Mouse (Mus musculus): Measurements from ENCODE around the gene Apoa2.
A peak's percentile ranks its signal among the peaks of the same experiment; 100 is the strongest.
"Not testable (repeated sequence)": the region's sequence is repeated elsewhere in the genome, so short reads cannot be mapped to it uniquely, and the experiment has no call there.

The Apoa2 gene

DNA sequence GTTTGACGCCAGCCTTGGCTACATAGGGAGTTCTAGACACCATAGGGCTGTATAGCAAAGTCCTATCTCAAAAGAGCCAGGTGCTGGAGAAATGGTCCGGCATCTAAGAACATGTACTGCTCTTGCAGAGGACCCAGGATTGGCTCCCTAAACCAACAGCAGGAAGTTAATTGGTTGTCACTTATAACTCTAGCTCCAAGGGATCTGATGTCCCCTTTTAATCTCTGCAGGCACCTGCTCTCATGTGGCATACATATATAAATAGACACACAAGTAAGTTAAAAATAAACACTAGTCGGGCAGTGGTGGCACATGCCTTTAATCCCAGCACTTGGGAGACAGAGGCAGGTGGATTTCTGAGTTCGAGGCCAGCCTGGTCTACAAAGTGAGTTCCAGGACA is 10.9 kb downstream of the Apoa2 start:
- no peak for DNase-seq (ENCODE audit: low read depth, low spot score)

DNA sequence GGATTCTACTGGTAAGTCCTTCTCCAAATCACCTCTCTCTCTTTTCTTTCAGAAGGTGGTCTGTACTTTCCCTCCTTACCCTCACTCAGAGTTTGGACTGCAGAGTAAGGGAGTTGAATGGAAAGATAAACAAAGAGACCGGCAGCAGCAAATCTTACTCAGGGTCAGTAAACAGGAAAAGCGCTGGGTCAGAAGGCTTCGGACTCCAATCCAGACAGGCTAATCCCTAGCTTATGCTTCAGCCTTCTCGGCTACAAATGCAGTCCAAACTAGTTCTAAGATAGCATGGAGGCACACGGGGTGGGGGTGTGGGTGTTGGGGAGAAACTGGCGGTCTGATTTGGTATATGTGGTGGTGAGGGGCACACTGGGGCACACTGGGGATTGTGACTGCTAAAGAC is 12.6 kb downstream of the Apoa2 start:
- DNase-seq (ENCODE audit: low read depth, low spot score) = no peak

DNA sequence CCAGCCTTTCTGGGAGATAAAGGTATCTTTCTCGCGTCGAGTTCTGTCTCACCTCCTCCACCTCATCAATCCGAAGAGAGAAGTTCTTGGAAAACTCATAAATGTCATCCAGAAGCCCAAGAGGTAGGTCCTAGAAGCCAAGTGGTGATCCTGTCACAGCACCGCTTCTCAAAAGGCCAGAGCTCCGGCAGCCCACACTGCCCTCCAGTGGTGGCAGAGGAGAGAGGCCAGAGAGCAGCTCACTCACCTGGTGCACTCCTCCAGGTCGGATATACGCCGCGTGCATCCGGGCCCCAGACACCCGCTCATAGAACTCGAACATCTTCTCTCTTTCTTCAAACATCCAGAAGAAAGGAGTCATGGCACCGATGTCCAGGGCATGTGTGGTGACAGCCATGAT is 13.6 kb downstream of the Apoa2 start:
- DNase-seq (ENCODE audit: low read depth, low spot score) = peak; percentile 69

DNA sequence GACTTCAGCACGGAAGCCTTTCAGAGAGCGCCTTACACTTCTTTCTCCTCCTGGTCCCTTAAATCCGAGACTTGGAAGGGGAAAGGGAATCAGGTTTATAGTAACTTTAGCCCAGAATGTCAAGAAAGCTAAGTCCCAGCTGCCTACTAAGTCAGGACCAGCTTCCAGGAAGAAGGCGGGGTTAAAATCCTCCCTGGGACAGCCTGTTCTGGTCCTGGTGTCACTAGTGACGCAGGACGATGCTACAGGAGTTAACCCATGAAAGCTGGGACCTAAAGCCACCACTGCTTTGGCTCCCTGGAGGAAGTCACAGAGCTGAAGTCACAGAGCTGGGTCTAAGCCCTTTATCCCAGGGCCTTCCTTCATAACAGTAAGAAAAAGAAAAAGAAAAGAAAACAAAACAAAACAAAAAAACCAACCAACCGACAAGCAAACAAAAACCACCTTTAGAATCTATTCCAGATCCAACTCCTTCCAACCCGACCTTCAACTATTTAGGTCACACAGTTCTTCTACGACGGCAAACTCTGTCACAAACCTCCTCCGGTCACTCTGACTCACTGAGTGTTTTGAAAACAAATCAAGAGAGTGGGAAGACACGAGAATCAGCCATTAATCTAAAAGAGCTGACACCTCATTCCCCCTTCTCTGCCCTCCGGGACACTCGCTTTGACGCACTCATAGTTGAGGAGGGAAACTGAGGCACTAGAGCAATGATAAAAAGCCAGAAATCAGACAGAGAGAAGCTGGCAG is 15.3 kb downstream of the Apoa2 start:
- no peak for DNase-seq (ENCODE audit: low read depth, low spot score)

DNA sequence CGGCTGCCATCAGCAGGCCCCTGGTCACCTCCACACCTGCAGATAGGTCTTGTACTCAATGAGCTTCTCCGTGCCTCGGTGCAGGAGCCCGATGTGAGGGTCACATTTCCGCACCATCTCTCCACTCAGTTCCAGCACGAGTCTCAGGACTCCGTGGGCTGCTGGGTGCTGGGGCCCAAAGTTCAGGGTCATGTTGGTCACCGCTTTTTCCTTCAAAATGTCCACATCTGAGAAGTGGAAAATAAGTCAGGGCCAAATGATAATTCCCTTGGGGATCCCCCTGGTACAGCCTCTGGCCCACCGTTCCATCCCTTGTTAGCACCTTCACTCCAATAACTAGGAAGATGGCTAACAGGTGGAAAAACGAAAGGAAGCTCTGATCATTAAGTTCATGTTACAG is 16.1 kb downstream of the Apoa2 start:
- DNase-seq (ENCODE audit: low read depth, low spot score) = no peak

DNA sequence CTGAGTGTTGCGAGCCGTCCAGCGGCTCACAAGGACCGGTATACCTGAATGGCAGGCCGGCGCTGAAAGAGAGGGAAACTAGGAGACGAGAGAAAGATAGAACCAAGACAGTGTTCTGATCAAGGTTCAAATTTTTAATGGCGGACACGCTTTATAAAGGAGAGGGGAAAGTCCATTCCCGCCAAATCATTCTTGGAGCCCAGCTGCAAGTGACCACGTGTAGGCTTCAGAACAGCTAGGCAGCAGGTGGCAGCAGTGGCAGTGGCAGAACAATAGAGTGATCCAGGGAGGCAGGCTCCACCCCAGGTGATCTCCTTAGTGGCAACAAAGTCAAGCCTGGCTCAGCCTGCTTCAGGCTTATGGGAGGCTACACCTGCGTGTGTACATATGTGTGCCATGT is 17.1 kb downstream of the Apoa2 start:
- not testable (repeated sequence) for DNase-seq (ENCODE audit: low read depth, low spot score)

DNA sequence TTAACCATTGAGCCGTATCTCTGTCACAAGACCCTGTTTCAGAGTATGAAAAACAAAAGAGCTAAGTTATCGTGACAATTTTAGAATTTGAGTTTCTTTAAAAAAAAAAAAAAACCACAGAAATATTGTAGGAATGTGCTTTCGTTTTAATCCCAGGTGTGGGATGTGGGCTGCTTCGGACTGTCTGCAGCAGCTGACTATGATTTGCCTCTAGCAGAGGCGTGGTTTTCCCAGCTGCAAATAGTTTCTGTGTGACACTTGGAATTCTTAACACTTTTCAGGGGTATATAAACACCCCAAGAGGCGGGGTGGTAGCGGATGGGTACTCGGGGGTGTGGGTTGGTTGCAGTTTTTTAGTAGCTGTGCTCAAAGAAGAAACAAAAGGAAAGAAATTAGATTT is 20.5 kb downstream of the Apoa2 start:
- peak; percentile 70 for DNase-seq (ENCODE audit: low read depth, low spot score)

DNA sequence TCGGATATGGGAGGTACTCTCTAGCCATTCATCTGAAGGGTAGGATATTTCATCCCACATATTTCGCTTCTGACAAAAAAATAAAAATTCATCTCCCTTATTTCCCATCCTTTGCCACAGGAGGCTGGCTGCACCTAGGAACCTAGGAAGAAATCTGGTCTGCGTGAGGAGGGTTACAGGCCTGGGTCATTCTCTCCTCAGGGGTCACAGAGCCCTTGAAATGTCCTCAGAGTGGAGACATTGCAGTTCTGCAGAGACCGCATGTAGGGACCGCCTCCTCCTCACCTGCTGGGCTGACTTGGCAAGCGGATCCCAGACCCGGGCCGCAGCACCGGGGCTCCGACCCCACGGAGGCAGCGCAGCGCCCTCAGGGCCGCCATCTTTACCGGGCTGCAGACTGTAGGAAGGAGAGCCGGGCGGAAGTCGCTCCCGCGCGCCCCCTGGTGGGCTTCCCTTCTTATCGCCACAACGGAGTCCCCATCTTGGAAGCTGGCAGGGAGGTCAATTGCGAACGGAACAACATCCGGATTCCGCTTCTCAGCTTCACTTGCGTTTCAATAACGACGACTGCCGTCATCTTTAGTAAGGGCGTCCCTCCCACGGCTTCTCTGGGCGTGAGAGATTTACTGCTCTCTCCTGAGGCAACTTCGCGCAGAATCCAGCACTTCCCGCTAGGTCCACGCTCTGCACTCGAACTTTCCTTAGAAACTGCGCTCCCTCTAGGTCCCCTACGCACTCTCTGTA is 22.0 kb downstream of the Apoa2 start:
- peak; percentile 99 for DNase-seq (ENCODE audit: low read depth, low spot score)

DNA sequence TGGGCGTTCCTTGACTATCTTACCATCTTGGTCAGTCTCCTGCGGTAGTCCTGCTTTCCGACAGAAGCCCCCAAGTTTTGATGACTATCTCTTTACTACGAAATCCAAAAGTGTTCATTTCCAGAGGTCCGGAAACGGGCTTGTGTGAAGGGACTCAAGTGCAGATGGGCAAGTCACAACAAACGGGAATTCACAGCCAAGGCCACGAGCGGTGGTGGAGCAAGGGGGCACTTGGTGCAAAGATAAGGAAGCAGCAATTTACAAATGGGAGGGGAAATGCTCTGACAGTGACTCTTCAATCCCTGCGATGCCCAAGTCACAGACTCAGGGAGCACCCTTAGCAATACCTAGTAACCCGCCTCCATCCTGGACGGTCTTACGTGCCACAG is 22.6 kb downstream of the Apoa2 start:
- peak; percentile 68 for DNase-seq (ENCODE audit: low read depth, low spot score)

DNA sequence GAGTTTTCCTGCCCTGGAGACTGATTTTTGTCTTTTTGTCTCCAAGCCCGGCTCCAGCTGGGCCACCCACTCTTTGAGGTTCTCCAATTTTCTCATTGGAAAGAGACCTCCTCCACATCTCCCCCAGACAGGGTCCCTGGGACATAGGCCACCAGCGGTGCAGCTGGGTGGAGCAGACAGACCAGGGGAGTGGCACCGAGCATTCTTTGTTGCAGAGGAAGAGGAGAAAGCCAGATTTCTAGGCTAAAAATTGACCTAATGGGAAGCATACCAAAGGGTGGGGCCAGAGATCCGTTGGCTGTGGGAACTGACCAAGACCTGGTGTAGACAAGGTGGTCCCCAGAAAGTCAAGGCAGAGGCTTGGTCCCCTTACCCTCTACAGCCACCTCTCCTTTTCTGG is 23.1 kb downstream of the Apoa2 start:
- DNase-seq (ENCODE audit: low read depth, low spot score) = peak; percentile 54

DNA sequence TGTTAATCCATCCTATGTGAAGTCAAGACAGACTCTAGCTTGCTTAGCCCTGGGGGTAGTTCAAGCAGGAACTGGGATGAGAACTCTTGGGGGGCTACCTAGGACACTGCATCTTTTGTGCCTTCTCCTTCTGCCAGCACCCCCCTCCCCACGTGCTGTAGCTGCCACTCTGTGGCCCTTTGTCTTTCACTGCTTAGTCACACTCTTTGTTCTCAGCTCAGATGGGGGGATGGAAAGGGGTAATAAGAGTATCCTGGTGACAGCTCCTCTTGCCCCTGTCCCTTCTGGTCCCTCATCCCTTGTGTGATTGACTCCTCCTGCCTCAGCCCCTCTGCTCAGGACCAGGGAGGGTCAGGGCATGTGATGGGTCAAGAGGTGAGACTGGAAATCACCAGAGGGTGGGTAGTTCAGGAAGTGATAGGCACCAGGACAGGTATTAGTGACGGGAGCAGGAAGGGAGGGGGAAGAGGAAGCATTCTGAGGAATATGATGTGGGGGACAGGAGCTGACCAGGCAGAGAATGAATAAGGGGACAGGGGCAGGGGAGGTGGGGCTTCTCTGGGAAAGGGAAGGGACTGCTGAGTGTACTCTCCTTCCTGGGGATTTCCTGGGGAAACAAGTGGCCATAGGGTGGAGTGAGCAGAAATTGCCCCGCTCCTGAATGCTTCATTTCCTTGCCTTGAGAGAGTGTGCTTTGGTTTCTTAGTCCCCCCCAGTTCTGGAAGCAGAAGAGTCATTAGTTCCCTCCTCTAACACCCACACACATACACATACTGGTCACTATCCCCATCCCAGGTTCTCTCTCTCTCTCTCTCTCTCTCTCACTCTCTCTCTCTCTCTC is 23.8 kb downstream of the Apoa2 start:
- DNase-seq (ENCODE audit: low read depth, low spot score) = peak; percentile 47

DNA sequence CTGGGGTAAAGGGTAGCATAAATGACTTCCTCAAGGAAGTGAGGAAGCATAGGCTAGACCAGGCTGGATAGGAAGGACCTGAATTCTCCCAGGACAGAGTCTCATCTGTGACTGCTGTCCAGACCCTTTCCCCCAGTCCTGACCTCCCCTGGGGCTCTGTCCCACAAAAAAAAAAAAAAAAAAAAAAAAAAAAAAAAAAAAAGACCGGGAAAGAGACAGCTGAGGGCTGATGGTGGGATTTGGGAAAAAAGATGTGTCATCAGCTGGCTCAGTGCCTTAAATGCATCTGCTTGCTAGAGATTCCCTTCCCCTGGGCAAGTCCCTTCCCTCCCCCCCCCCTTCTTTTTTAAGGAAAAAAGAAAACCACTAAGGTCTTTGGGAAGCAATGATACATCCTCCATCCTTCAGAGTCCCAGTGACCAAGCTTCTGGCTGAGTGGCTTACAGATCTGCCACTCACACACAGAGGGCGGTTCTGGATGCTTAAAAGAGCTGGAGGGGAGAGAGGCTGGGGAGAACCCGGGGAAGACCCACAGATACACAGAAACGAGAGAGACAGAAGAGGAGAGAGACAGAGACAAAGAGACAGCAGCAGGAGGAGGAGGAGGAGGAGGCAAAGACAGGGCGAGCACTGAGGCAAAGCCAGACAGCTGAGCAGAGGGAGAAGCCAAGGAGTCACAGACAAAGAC is 25.2 kb downstream of the Apoa2 start, which contains the start of gene Adamts4:
Adamts4 (plus strand) TSS at position 509 of the 688 bp plus-strand sequence.
- DNase-seq (ENCODE audit: low read depth, low spot score) = peak; percentile 94

DNA sequence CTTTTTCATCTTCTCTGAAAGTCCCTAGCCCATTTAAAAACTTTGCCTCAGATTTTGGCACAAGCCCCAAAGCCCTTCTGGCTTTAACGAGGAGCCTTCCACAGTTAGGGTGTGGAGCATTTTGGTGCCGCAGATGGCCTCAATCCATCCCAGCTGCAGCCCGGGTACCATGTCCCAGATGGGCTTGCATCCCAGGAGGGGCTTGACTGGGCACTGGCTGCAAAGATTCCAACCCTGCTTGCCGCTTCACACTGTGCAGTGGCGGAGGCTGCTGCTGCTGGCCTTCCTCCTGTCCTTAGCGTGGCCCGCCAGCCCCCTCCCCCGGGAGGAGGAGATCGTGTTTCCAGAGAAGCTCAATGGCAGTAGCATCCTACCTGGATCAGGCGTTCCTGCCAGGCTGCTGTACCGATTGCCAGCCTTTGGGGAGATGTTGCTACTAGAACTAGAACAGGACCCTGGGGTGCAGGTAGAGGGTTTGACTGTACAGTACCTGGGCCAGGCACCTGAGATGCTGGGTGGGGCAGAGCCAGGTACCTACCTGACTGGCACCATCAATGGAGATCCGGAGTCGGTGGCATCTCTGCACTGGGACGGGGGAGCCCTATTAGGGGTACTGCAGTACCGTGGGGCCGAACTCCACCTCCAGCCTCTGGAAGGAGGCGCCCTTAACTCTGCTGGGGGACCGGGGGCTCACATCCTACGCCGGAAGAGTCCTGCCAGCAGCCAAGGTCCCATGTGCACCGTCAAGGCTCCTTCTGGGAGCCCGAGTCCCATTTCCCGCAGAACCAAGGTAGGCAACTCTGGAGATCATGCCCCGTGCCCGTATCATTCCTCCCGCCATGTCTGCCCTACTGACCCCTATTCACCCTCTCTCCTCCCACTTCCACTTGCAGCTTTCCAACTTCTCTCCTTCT is 26.1 kb downstream of the Apoa2 start, which contains the start of gene Ndufs2:
Ndufs2 (minus strand) TSS at position 709 of the 914 bp plus-strand sequence.
- no peak for DNase-seq (ENCODE audit: low read depth, low spot score)

DNA sequence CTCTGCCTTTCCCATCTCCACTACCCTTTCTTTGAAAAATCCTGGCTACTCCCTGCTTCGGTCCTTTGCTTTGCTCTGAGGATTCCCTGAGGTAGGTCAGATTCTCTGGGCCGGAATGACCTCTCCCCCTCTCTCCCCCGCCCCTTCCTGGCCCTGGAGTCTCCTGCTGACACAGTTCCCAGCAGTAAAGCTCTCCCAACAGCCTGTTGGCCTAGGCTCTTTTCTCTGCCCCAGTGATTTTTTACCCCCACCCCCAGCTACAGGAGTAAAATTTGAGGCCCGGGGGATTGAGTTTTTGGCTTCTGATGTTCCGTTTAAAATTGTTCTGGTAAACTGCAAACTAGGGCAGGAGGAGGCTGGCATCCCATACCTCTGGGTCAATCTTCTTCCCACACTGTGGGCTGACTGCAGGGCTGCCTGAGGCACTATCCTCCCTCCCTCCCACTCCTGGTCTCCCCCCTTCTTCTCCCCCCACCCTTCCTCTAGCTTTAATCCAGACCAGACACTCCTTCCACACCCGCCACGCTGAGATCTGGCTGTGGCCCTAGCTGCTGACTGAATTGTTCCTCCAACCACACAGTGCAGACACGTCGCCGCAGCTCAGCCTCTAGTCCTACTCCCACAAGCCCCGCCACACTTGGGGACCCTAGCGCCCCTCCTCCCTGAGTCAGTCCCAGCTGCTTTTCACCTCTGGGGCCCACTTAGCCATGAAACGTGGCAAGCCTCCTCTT is 26.9 kb downstream of the Apoa2 start:
- peak; percentile 57 for DNase-seq (ENCODE audit: low read depth, low spot score)

DNA sequence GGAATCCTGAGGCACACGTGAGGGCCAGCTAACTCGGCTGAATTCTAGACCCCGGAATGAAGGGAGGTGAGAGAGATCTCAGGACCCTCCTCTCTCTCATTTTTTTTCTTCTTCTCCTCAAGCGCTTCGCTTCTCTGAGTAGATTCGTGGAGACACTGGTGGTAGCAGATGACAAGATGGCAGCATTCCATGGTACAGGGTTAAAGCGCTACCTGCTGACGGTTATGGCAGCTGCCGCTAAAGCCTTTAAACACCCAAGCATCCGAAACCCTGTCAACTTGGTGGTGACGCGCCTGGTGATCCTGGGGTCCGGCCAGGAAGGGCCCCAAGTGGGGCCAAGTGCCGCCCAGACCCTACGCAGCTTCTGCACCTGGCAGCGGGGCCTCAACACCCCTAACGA is 27.6 kb downstream of the Apoa2 start:
- DNase-seq (ENCODE audit: low read depth, low spot score) = no peak

DNA sequence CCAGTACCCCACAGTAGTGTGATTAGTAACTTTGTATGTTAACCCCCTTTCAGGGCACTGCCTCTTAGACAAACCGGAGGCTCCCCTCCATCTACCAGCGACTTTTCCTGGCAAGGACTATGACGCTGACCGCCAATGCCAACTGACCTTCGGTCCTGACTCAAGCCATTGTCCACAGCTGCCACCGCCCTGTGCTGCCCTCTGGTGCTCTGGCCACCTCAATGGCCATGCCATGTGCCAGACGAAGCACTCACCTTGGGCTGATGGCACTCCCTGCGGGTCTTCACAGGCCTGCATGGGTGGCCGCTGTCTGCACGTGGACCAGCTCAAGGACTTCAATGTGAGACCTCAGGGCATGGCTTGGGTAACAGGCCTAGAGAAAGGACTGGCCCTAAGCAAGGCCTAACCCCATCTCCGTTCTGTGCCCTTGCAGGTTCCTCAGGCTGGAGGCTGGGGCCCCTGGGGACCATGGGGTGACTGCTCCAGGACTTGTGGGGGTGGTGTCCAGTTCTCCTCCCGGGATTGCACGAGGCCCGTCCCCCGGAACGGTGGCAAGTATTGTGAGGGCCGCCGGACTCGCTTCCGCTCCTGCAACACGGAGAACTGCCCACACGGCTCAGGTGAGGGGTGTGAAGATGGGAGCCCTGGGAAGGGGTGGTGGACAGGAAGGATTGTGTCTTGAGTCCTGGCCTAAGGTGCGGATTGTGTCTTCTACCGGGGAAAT is 31.4 kb downstream of the Apoa2 start:
- DNase-seq (ENCODE audit: low read depth, low spot score) = no peak

DNA sequence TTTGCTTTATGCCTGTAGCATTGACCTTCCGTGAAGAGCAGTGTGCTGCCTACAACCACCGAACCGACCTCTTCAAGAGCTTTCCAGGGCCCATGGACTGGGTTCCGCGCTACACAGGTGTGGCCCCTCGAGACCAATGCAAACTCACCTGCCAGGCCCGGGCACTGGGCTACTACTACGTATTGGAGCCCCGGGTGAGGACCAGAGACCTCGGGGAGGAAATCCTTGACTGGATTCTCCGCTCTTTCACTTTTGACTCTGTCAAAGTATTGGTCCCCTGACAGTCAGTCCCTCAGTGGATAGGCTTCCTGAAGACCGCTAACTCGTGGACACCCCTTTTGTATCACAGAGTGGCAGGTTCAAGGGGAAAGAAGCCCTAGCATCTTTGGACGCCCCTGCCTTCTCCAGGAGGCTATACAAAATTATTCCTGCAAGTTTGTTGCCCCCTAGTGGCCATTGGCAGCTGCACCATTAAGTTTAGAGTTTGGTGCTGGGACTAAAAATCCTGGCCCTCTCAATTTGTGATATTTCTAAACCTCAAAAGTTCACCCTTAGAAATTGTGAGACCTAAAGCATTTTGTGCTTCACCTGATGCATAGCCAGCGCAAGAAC is 32.2 kb downstream of the Apoa2 start:
- DNase-seq (ENCODE audit: low read depth, low spot score) = peak; percentile 85

DNA sequence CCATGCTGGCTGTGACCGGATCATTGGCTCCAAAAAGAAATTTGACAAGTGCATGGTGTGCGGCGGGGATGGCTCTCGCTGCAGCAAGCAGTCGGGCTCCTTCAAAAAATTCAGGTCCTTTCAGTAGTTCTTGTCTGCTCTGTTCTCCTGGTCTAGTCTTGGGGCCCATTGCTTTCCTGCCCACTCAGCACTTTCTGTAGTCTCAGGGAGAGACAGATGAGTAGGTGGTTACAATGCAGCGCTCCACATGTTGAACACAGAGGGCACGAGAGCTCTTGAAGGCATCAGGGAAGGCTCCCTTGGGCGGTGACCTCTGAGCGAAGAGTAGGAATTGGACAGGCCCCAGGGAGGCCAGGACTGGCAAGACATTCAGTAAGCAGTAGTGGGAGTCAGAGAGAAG is 32.9 kb downstream of the Apoa2 start:
- DNase-seq (ENCODE audit: low read depth, low spot score) = no peak

DNA sequence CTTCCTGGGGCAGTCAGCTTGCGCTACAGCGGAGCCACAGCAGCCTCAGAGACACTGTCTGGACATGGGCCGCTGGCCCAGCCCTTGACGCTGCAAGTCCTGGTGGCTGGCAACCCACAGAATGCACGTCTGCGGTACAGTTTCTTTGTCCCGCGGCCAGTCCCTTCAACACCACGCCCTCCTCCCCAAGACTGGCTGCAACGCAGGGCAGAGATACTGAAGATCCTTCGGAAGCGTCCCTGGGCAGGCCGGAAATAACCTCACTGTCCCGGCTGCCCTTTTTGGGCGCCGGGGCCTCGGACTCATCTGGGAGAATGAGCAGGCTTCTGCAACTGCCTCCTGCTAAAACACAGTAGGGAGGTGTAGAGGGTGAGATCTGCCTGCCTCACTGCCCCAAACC is 34.1 kb downstream of the Apoa2 start:
- DNase-seq (ENCODE audit: low read depth, low spot score) = no peak
